Mouse (Mus musculus): ENCODE data around the gene 1700037H04Rik.

- TF ChIP-seq ZNF384 (IDR thresholded peaks at IDR 0.05; ENCODE audit: low read depth, low read length) (no peak), HCFC1 (IDR thresholded peaks at IDR 0.05; ENCODE audit: borderline replicate concordance, insufficient read depth, low read length) (no peak), MAFK (IDR thresholded peaks at IDR 0.05; ENCODE audit: insufficient read depth, low read depth, low read length) (no peak), CHD2 (IDR thresholded peaks at IDR 0.05; ENCODE audit: low read depth, low read length) (no peak), ZC3H11A (IDR thresholded peaks at IDR 0.05; ENCODE audit: borderline replicate concordance, low read depth, low read length) (no peak)
Measured at GRCm38 (mm10) chr2:131138760-131139159, 21.1 kb downstream of the 1700037H04Rik start.

Measured in ES-E14 (cell line).